Mouse (Mus musculus) embryonic fibroblast, embryonic 13.5 days (primary cell): ENCODE measurements around the gene Hs6st2.

Experiments used
- CTCF ChIP-seq: IDR thresholded peaks from 2 replicates; pipeline ENCODE4 v1.5.1; 2011; ENCODE audit warnings: mild to moderate bottlenecking, control low read depth, low read length, moderate library complexity, borderline replicate concordance; ENCODE audit not compliant: insufficient read depth
- POLR2A ChIP-seq: IDR thresholded peaks from 2 replicates; pipeline ENCODE4 v1.6.1; 2011; ENCODE audit warnings: low read depth, mild to moderate bottlenecking, control low read depth, low read length, moderate library complexity

- TF ChIP-seq CTCF, result no peak
- no peak for TF ChIP-seq POLR2A
Measured at GRCm38 (mm10) chrX:51712996-51713395, 31.3 kb upstream of the Hs6st2 start.
